Mouse (Mus musculus) midbrain, embryonic 16.5 days (tissue): Measurements from ENCODE around the gene Nsmf. TPM values are rescaled to one million over a fixed set of nuclear protein-coding genes. Genes with fewer than 3 reads are reported as not detected.

Experiments used
- ATAC-seq: fragments of 200-750 bp; cut with Nextera tagmentation; 2 replicates; pipeline ENCODE4 v1.8.0; 2017; ENCODE audit warnings: moderate TSS enrichment
- H3K27ac ChIP-seq: fragments of 300-500 bp; sonication (generic); 2 replicates; pipeline ENCODE4 v1.5.1; 2014; ENCODE audit warnings: mild to moderate bottlenecking, low read length, mixed read lengths
- H3K27me3 ChIP-seq: fragments of 300-500 bp; sonication (generic); 2 replicates; pipeline ENCODE4 v1.6.1; 2014; ENCODE audit warnings: low read depth, low read length, mixed read lengths; ENCODE audit not compliant: control insufficient read depth, insufficient read depth
- H3K36me3 ChIP-seq: fragments of 300-500 bp; sonication (generic); 2 replicates; pipeline ENCODE4 v1.6.1; 2014; ENCODE audit warnings: mild to moderate bottlenecking, low read length, moderate library complexity, mixed read lengths; ENCODE audit not compliant: control insufficient read depth, insufficient read depth
- H3K4me1 ChIP-seq: fragments of 300-500 bp; sonication (generic); 2 replicates; pipeline ENCODE4 v1.6.1; 2014; ENCODE audit warnings: mild to moderate bottlenecking, low read length, mixed read lengths; ENCODE audit not compliant: control insufficient read depth, insufficient read depth
- H3K4me2 ChIP-seq: fragments of 300-500 bp; sonication (generic); 2 replicates; pipeline ENCODE4 v1.6.1; 2014; ENCODE audit warnings: mild to moderate bottlenecking, low read length, mixed read lengths
- H3K4me3 ChIP-seq: fragments of 300-500 bp; sonication (generic); 2 replicates; pipeline ENCODE4 v1.5.1; 2014; ENCODE audit warnings: low read depth, mild to moderate bottlenecking, low read length, moderate library complexity, mixed read lengths
- H3K9ac ChIP-seq: fragments of 300-500 bp; sonication (generic); 2 replicates; pipeline ENCODE4 v1.6.1; 2014; ENCODE audit warnings: low read depth, low read length, mixed read lengths
- H3K9me3 ChIP-seq: fragments of 300-500 bp; sonication (generic); replicated peaks from 2 replicates; pipeline ENCODE4 v1.6.1; 2014; ENCODE audit warnings: mild to moderate bottlenecking, low read length, mixed read lengths; ENCODE audit not compliant: control insufficient read depth, poor library complexity, severe bottlenecking
- WGBS: fragments of 180-500 bp; shearing (Covaris S2); extraction: QIAGEN DNeasy Blood & Tissue Kit; methylation state at CpG from one replicate; pipeline ENCODE4 v1.1.7; 2014; 5-methylcytosine and 5-hydroxymethylcytosine counted together
- microRNA-seq: library from miRNA; unstranded; fragments of <30 nt; microRNA quantifications from one replicate; pipeline ENCODE4, GENCODE M21; 2017
- polyA plus RNA-seq: library from polyadenylated mRNA; unstranded; fragments of >200 nt; fragmentation: Nextera tagmentation; extraction: Ambion mirVana; gene quantifications from 2 replicates; pipeline ENCODE4 v1.2.1, GENCODE M21; 2015

Gene Nsmf
- polyA plus RNA-seq, 1 experiment from 2014 or later, result 188 TPM

- no peak overlapping the region for H3K4me2 ChIP-seq
- no peak for ATAC-seq
- 58% methylated on average over 9 of the region's 9 CpGs for WGBS
Observed at GRCm38 (mm10) chr2:25111184-25111791, 57.1 kb downstream of the Nsmf start.

More at GRCm38 (mm10) chr2:25111184-25111791, 57.1 kb downstream of the Nsmf start:
- Histone ChIP-seq H3K4me1 (no peaks in the 10 kb centered on the region), H3K27ac (0 out of 2 replicates have a peak overlapping the region, but pooled peaks have one; percentile 26), H3K27me3 (no peaks in the 10 kb centered on the region), H3K9ac (no peak overlapping the region), H3K9me3 (no peaks in the 10 kb centered on the region), H3K36me3 (no peaks in the 10 kb centered on the region), H3K4me3 (no peak overlapping the region)

Small RNAs within 50 kb of the gene (microRNA-seq; reads per million reads assigned to microRNA genes)
- gene Gm24328 (not detected), gene Mir7664 (not detected)

Other genes starting within 250 kb of the Nsmf start
- gene Ehmt1, start 134.7 kb upstream of the Nsmf start, polyA plus RNA-seq, result 90.7 and 104 TPM in 2 replicates
- 40.6 and 43.7 TPM in 2 replicates for gene Arrdc1, start 119.1 kb upstream of the Nsmf start, polyA plus RNA-seq
- gene Zmynd19, start 104.6 kb upstream of the Nsmf start, polyA plus RNA-seq, result 18.7 and 21.3 TPM in 2 replicates
- gene Dph7, start 92.0 kb upstream of the Nsmf start, polyA plus RNA-seq, result 38.3 and 41.9 TPM in 2 replicates
- gene Mrpl41, start 79.3 kb upstream of the Nsmf start, polyA plus RNA-seq, result 147 and 154 TPM in 2 replicates
- 2.8 and 3.8 TPM in 2 replicates for gene Pnpla7, start 78.3 kb upstream of the Nsmf start, polyA plus RNA-seq
- gene Entpd8, start 25.9 kb downstream of the Nsmf start, polyA plus RNA-seq, result not detected in 2 replicates
- not detected in 2 replicates for gene Noxa1, start 40.8 kb downstream of the Nsmf start, polyA plus RNA-seq
- 13.1 and 15.0 TPM in 2 replicates for gene Nrarp, start 126.4 kb downstream of the Nsmf start, polyA plus RNA-seq
- gene Tor4a, start 142.5 kb downstream of the Nsmf start, polyA plus RNA-seq, result 1.2 and 1.4 TPM in 2 replicates
- gene Nelfb, start 157.1 kb downstream of the Nsmf start, polyA plus RNA-seq, result 116 and 117 TPM in 2 replicates
- gene Stpg3, start 160.3 kb downstream of the Nsmf start, polyA plus RNA-seq, result not detected in 2 replicates
- 0.43 TPM in 1 of 2 replicates, not detected in the other for gene Fam166a, start 164.4 kb downstream of the Nsmf start, polyA plus RNA-seq
- 366 and 421 TPM in 2 replicates for gene Tubb4b, start 170.3 kb downstream of the Nsmf start, polyA plus RNA-seq
- gene Slc34a3, start 180.0 kb downstream of the Nsmf start, polyA plus RNA-seq, result not detected in 2 replicates
- not detected in 2 replicates for gene Rnf224, start 182.4 kb downstream of the Nsmf start, polyA plus RNA-seq
- 144 and 176 TPM in 2 replicates for gene Rnf208, start 187.9 kb downstream of the Nsmf start, polyA plus RNA-seq
- gene Cysrt1, start 188.1 kb downstream of the Nsmf start, polyA plus RNA-seq, result 0.25 and 0.48 TPM in 2 replicates
- 4.3 and 4.7 TPM in 2 replicates for gene AL732309.1, start 192.5 kb downstream of the Nsmf start, polyA plus RNA-seq
- gene Tmem203, start 201.1 kb downstream of the Nsmf start, polyA plus RNA-seq, result 12.4 and 12.7 TPM in 2 replicates
- 15.6 and 15.9 TPM in 2 replicates for gene Tprn, start 208.3 kb downstream of the Nsmf start, polyA plus RNA-seq
- gene Ssna1, start 218.1 kb downstream of the Nsmf start, polyA plus RNA-seq, result 172 and 175 TPM in 2 replicates
- 141 and 144 TPM in 2 replicates for gene Anapc2, start 218.1 kb downstream of the Nsmf start, polyA plus RNA-seq
- not detected in 2 replicates for gene Tmem210, start 233.8 kb downstream of the Nsmf start, polyA plus RNA-seq
- not detected in 2 replicates for gene Lrrc26, start 235.6 kb downstream of the Nsmf start, polyA plus RNA-seq